Mouse (Mus musculus): Measurements from ENCODE around the gene Cep295.

GRCm38 (mm10) chr9:15356916-15357483 is 588 bp downstream of the Cep295 start:
- TF ChIP-seq BHLHE40 (IDR thresholded peaks at IDR 0.05; ENCODE audit: borderline replicate concordance, low read depth, low read length) (no peak), CHD1 (IDR thresholded peaks at IDR 0.05; ENCODE audit: low read depth, low read length) (peak; percentile 92), KAT2A (conservative IDR thresholded peaks at IDR 0.05; ENCODE audit: low read depth, low read length) (no peak), CTCF (IDR thresholded peaks at IDR 0.05 in 2 of 3, conservative IDR thresholded peaks at IDR 0.05 in 1 of 3; ENCODE audit: control insufficient read depth in 1 of 3, insufficient read depth in 1 of 3, low read depth in 2 of 3, low read length in 3 of 3, poor library complexity in 1 of 3, severe bottlenecking in 1 of 3) (no peak), POLR2A (IDR thresholded peaks at IDR 0.05; ENCODE audit: control insufficient read depth in 1 of 2, insufficient read depth in 1 of 2, low read depth in 1 of 2, low read length in 2 of 2, poor library complexity in 1 of 2) (no peak), GATA1 (IDR thresholded peaks at IDR 0.05; ENCODE audit: low read depth, low read length) (no peak)

Data from MEL (cell line).